Mouse (Mus musculus): ENCODE results near the gene Eed. TPM values are rescaled to one million over a fixed set of nuclear protein-coding genes. Genes with fewer than 3 reads are reported as not detected.

Eed gene
- polyA plus RNA-seq, 1 experiment from 2014 or later: 65.7 TPM

GRCm38 (mm10) chr7:89963135-89963534 is 17.6 kb downstream of the Eed start:
- Histone ChIP-seq H3K9ac (ENCODE audit: low read length) (no peak overlapping the region), H3K9me3 (ENCODE audit: control insufficient read depth, low read length) (no peaks in the 10 kb centered on the region), H3K4me3 (ENCODE audit: low read length) (no peak overlapping the region), H3K27me3 (ENCODE audit: control insufficient read depth, insufficient read depth, low read depth, low read length) (no peaks in the 10 kb centered on the region), H3K36me3 (ENCODE audit: control insufficient read depth, insufficient read depth, low read length) (peaks cover 30% of the 10 kb centered on the region), H3K4me1 (replicated peaks; ENCODE audit: control insufficient read depth, insufficient read depth, low read length) (no peaks in the 10 kb centered on the region), H3K4me2 (ENCODE audit: low read depth, low read length) (no peak overlapping the region), H3K27ac (ENCODE audit: low read length) (no peak overlapping the region)
- ATAC-seq (ENCODE audit: low read depth): no peak

GRCm38 (mm10) chr7:89957300-89957699 is 23.5 kb downstream of the Eed start:
- WGBS: 23% methylated on average over 5 of the region's 5 CpGs
- Histone ChIP-seq H3K36me3 (ENCODE audit: control insufficient read depth, insufficient read depth, low read length) (peaks cover 31% of the 10 kb centered on the region), H3K4me3 (ENCODE audit: low read length) (no peak overlapping the region), H3K27ac (ENCODE audit: low read length) (no peak overlapping the region), H3K9me3 (ENCODE audit: control insufficient read depth, low read length) (no peaks in the 10 kb centered on the region), H3K27me3 (ENCODE audit: control insufficient read depth, insufficient read depth, low read depth, low read length) (no peaks in the 10 kb centered on the region), H3K9ac (ENCODE audit: low read length) (no peak overlapping the region), H3K4me2 (ENCODE audit: low read depth, low read length) (no peak overlapping the region), H3K4me1 (replicated peaks; ENCODE audit: control insufficient read depth, insufficient read depth, low read length) (no peaks in the 10 kb centered on the region)
- no peak for ATAC-seq (ENCODE audit: low read depth)

GRCm38 (mm10) chr7:89954261-89954660 is 26.5 kb downstream of the Eed start:
- no peak overlapping the region for H3K4me2 ChIP-seq (ENCODE audit: low read depth, low read length)
- no peak overlapping the region for H3K27ac ChIP-seq (ENCODE audit: low read length)
- H3K36me3 ChIP-seq (ENCODE audit: control insufficient read depth, insufficient read depth, low read length): peaks cover 23% of the 10 kb centered on the region
- H3K4me3 ChIP-seq (ENCODE audit: low read length): no peak overlapping the region
- no peaks in the 10 kb centered on the region; the same call in 1 of the 2 replicates for H3K9me3 ChIP-seq (ENCODE audit: control insufficient read depth, low read length)
- WGBS: 74% methylated on average over 5 of the region's 5 CpGs
- no peak for ATAC-seq (ENCODE audit: low read depth)
- H3K9ac ChIP-seq (ENCODE audit: low read length): no peak overlapping the region
- H3K4me1 ChIP-seq (replicated peaks; ENCODE audit: control insufficient read depth, insufficient read depth, low read length): no peaks in the 10 kb centered on the region
- H3K27me3 ChIP-seq (ENCODE audit: control insufficient read depth, insufficient read depth, low read depth, low read length): no peaks in the 10 kb centered on the region

GRCm38 (mm10) chr7:89949403-89949802 is 31.4 kb downstream of the Eed start:
- Histone ChIP-seq H3K27me3 (ENCODE audit: control insufficient read depth, insufficient read depth, low read depth, low read length) (no peaks in the 10 kb centered on the region), H3K4me3 (ENCODE audit: low read length) (no peak overlapping the region), H3K9ac (ENCODE audit: low read length) (no peak overlapping the region), H3K9me3 (ENCODE audit: control insufficient read depth, low read length) (no peaks in the 10 kb centered on the region; the same call in 1 of the 2 replicates), H3K4me1 (replicated peaks; ENCODE audit: control insufficient read depth, insufficient read depth, low read length) (no peaks in the 10 kb centered on the region), H3K4me2 (ENCODE audit: low read depth, low read length) (no peak overlapping the region), H3K36me3 (ENCODE audit: control insufficient read depth, insufficient read depth, low read length) (no peaks in the 10 kb centered on the region), H3K27ac (ENCODE audit: low read length) (no peak overlapping the region)
- WGBS: 39% methylated on average over 4 of the region's 4 CpGs
- peak; percentile 67 for ATAC-seq (ENCODE audit: low read depth)

GRCm38 (mm10) chr7:89948026-89948425 is 32.8 kb downstream of the Eed start:
- WGBS: 67% methylated on average over 7 of the region's 7 CpGs
- Histone ChIP-seq H3K4me3 (ENCODE audit: low read length) (no peak overlapping the region), H3K9me3 (ENCODE audit: control insufficient read depth, low read length) (no peaks in the 10 kb centered on the region; the same call in 1 of the 2 replicates), H3K9ac (ENCODE audit: low read length) (no peak overlapping the region), H3K36me3 (ENCODE audit: control insufficient read depth, insufficient read depth, low read length) (no peaks in the 10 kb centered on the region), H3K4me2 (ENCODE audit: low read depth, low read length) (no peak overlapping the region), H3K27me3 (ENCODE audit: control insufficient read depth, insufficient read depth, low read depth, low read length) (no peaks in the 10 kb centered on the region), H3K4me1 (replicated peaks; ENCODE audit: control insufficient read depth, insufficient read depth, low read length) (no peaks in the 10 kb centered on the region), H3K27ac (ENCODE audit: low read length) (no peak overlapping the region)
- no peak for ATAC-seq (ENCODE audit: low read depth)

- Histone ChIP-seq H3K27ac (ENCODE audit: low read length) (peak within 1 kb of the TSS; percentile 78), H3K36me3 (ENCODE audit: control insufficient read depth, insufficient read depth, low read length) (no peaks in the 10 kb centered on the region), H3K4me3 (ENCODE audit: low read length) (peak within 1 kb of the TSS; percentile 81), H3K9ac (ENCODE audit: low read length) (peak within 1 kb of the TSS; percentile 87), H3K4me1 (replicated peaks; ENCODE audit: control insufficient read depth, insufficient read depth, low read length) (peaks cover 9% of the 10 kb centered on the region), H3K27me3 (ENCODE audit: control insufficient read depth, insufficient read depth, low read depth, low read length) (no peaks in the 10 kb centered on the region), H3K4me2 (ENCODE audit: low read depth, low read length) (peak within 1 kb of the TSS; percentile 69), H3K9me3 (ENCODE audit: control insufficient read depth, low read length) (no peaks in the 10 kb centered on the region)
- WGBS: under 1% methylated on average over 45 of the region's 45 CpGs
- ATAC-seq (ENCODE audit: low read depth): peak; percentile 100
Observed at GRCm38 (mm10) chr7:89940571-89941463, 40.0 kb downstream of the Eed start, which contains the start of gene Hikeshi. Gene Hikeshi (minus strand): TSS chr7:89941204.

- H3K4me3 ChIP-seq (ENCODE audit: low read length): peak overlapping the region; percentile 81
- peaks cover 1% of the 10 kb centered on the region; the same call in 1 of the 2 replicates for H3K36me3 ChIP-seq (ENCODE audit: control insufficient read depth, insufficient read depth, low read length)
- peaks cover 9% of the 10 kb centered on the region for H3K4me1 ChIP-seq (replicated peaks; ENCODE audit: control insufficient read depth, insufficient read depth, low read length)
- H3K4me2 ChIP-seq (ENCODE audit: low read depth, low read length): peak overlapping the region; percentile 69
- H3K27ac ChIP-seq (ENCODE audit: low read length): no peak overlapping the region; the same call in 1 of the 2 replicates
- ATAC-seq (ENCODE audit: low read depth): no peak
- no peaks in the 10 kb centered on the region for H3K9me3 ChIP-seq (ENCODE audit: control insufficient read depth, low read length)
- H3K27me3 ChIP-seq (ENCODE audit: control insufficient read depth, insufficient read depth, low read depth, low read length): no peaks in the 10 kb centered on the region
- WGBS: 45% methylated on average over 15 of the region's 15 CpGs
- peak overlapping the region; percentile 87 for H3K9ac ChIP-seq (ENCODE audit: low read length)
Observed at GRCm38 (mm10) chr7:89939497-89940353, 41.1 kb downstream of the Eed start.

GRCm38 (mm10) chr7:89923441-89924180 is 57.2 kb downstream of the Eed start:
- Histone ChIP-seq H3K9me3 (ENCODE audit: control insufficient read depth, low read length) (no peaks in the 10 kb centered on the region), H3K9ac (ENCODE audit: low read length) (no peak overlapping the region), H3K4me2 (ENCODE audit: low read depth, low read length) (no peak overlapping the region), H3K4me1 (replicated peaks; ENCODE audit: control insufficient read depth, insufficient read depth, low read length) (no peaks in the 10 kb centered on the region), H3K27ac (ENCODE audit: low read length) (no peak overlapping the region), H3K36me3 (ENCODE audit: control insufficient read depth, insufficient read depth, low read length) (peaks cover 2% of the 10 kb centered on the region; the same call in 1 of the 2 replicates), H3K27me3 (ENCODE audit: control insufficient read depth, insufficient read depth, low read depth, low read length) (no peaks in the 10 kb centered on the region), H3K4me3 (ENCODE audit: low read length) (no peak overlapping the region)
- no peak for ATAC-seq (ENCODE audit: low read depth)
- 94% methylated on average over 15 of the region's 15 CpGs for WGBS

Measured in lung, embryonic 16.5 days (tissue).